Mouse (Mus musculus) liver, adult 2 months (tissue): ENCODE measurements at regions not wholly inside any gene's neighbourhood (a gene's known extent, or its start where the extent isn't known, plus 50 kb on each side); places are given as distances from the start of the nearest gene placed in this dataset.

ENCODE experiments used
- DNase-seq: peaks from one replicate; pipeline ENCODE4 v3.0.0-alpha.2; 2011; ENCODE audit warnings: low read depth, low spot score; ENCODE audit errors: extremely low read depth
- H3K27ac ChIP-seq: fragments of 200-500 bp; replicated peaks from 2 replicates; pipeline ENCODE4 v1.5.1; 2012; ENCODE audit warnings: low read depth, mild to moderate bottlenecking, control low read depth, inconsistent platforms, low read length; ENCODE audit not compliant: insufficient read depth
- H3K27me3 ChIP-seq: fragments of 200-500 bp; 2 replicates; pipeline ENCODE4 v1.6.1; 2012; ENCODE audit warnings: mild to moderate bottlenecking, moderate library complexity, low read length, inconsistent platforms; ENCODE audit not compliant: control insufficient read depth, insufficient read depth
- H3K36me3 ChIP-seq: fragments of 200-500 bp; 2 replicates; pipeline ENCODE4 v1.6.1; 2012; ENCODE audit warnings: low read length, inconsistent platforms; ENCODE audit not compliant: control insufficient read depth, insufficient read depth
- H3K4me1 ChIP-seq: fragments of 200-500 bp; 2 replicates; pipeline ENCODE4 v1.6.1; 2011; ENCODE audit warnings: low read length; ENCODE audit not compliant: control insufficient read depth, insufficient read depth
- H3K4me3 ChIP-seq: fragments of 200-500 bp; 2 replicates; pipeline ENCODE4 v1.5.1; 2011; ENCODE audit warnings: low read depth, mild to moderate bottlenecking, control low read depth, low read length, moderate library complexity; ENCODE audit not compliant: insufficient read depth
- H3K79me2 ChIP-seq: fragments of 200-500 bp; 2 replicates; pipeline ENCODE4 v1.6.1; 2012; ENCODE audit warnings: inconsistent platforms, mild to moderate bottlenecking, low read length, moderate library complexity; ENCODE audit not compliant: control insufficient read depth, insufficient read depth
- H3K9ac ChIP-seq: fragments of 200-500 bp; 2 replicates; pipeline ENCODE4 v1.6.1; 2012; ENCODE audit warnings: low read depth, mild to moderate bottlenecking, control low read depth, inconsistent platforms, low read length
- CTCF ChIP-seq: fragments of 200-500 bp; IDR thresholded peaks from 2 replicates; pipeline ENCODE4 v1.5.1; 2011; ENCODE audit warnings: low read depth, low read length, control low read depth
- POLR2A ChIP-seq: fragments of 200-500 bp; IDR thresholded peaks from 2 replicates; pipeline ENCODE4 v1.6.1; 2011; ENCODE audit warnings: low read length, control low read depth; ENCODE audit not compliant: insufficient read depth; ENCODE audit errors: extremely low read depth
- WGBS: fragments of 180-500 bp; shearing (Covaris S2); methylation state at CpG from one replicate; pipeline ENCODE4 v1.1.7; 2018; 5-methylcytosine and 5-hydroxymethylcytosine counted together

GRCm38 (mm10) chr3:128337508-128337907, 441.4 kb upstream of the Fam241a start:
- Histone ChIP-seq H3K27ac (no peak overlapping the region), H3K4me1 (no peaks in the 10 kb centered on the region), H3K79me2 (no peaks in the 10 kb centered on the region), H3K4me3 (no peak overlapping the region), H3K27me3 (no peaks in the 10 kb centered on the region), H3K36me3 (no peaks in the 10 kb centered on the region), H3K9ac (no peak overlapping the region)
- 60% methylated on average over 2 of the region's 2 CpGs for WGBS
- no peak for DNase-seq
- TF ChIP-seq CTCF, result no peak
- TF ChIP-seq POLR2A, result no peak

- DNase-seq, result peak; percentile 73
- H3K9ac ChIP-seq, result no peak overlapping the region
- WGBS, result 22% methylated on average over 5 of the region's 5 CpGs
- H3K27me3 ChIP-seq, result no peaks in the 10 kb centered on the region
- no peaks in the 10 kb centered on the region for H3K36me3 ChIP-seq
- H3K27ac ChIP-seq, result no peak overlapping the region
- H3K79me2 ChIP-seq, result no peaks in the 10 kb centered on the region
- H3K4me3 ChIP-seq, result no peak overlapping the region
- H3K4me1 ChIP-seq, result no peaks in the 10 kb centered on the region
- peak; percentile 70 for TF ChIP-seq CTCF
- TF ChIP-seq POLR2A, result no peak
Measured at GRCm38 (mm10) chr3:128337031-128337430, 440.9 kb upstream of the Fam241a start.

GRCm38 (mm10) chr3:128327677-128328076, 431.6 kb upstream of the Fam241a start:
- WGBS, result 74% methylated on average over 5 of the region's 5 CpGs
- DNase-seq, result no peak
- Histone ChIP-seq H3K36me3 (no peaks in the 10 kb centered on the region), H3K27me3 (no peaks in the 10 kb centered on the region), H3K4me1 (no peaks in the 10 kb centered on the region), H3K27ac (no peak overlapping the region), H3K79me2 (no peaks in the 10 kb centered on the region), H3K9ac (no peak overlapping the region), H3K4me3 (no peak overlapping the region)
- TF ChIP-seq POLR2A, result no peak
- no peak for TF ChIP-seq CTCF

GRCm38 (mm10) chr3:128301312-128301711, 405.2 kb upstream of the Fam241a start:
- Histone ChIP-seq H3K27me3 (no peaks in the 10 kb centered on the region), H3K4me1 (no peaks in the 10 kb centered on the region), H3K9ac (no peak overlapping the region), H3K79me2 (no peaks in the 10 kb centered on the region), H3K4me3 (no peak overlapping the region), H3K36me3 (no peaks in the 10 kb centered on the region), H3K27ac (no peak overlapping the region)
- TF ChIP-seq POLR2A (no peak), CTCF (no peak)
- DNase-seq, result no peak
- 88% methylated on average over 4 of the region's 4 CpGs for WGBS

GRCm38 (mm10) chr3:128298110-128298509, 402.0 kb upstream of the Fam241a start:
- TF ChIP-seq POLR2A, result no peak
- no peak for TF ChIP-seq CTCF
- no peaks in the 10 kb centered on the region for H3K27me3 ChIP-seq
- DNase-seq, result no peak
- no peak overlapping the region for H3K9ac ChIP-seq
- no peaks in the 10 kb centered on the region for H3K36me3 ChIP-seq
- H3K27ac ChIP-seq, result no peak overlapping the region
- no peaks in the 10 kb centered on the region for H3K79me2 ChIP-seq
- no peaks in the 10 kb centered on the region for H3K4me1 ChIP-seq
- WGBS, result 73% methylated on average over 9 of the region's 9 CpGs
- no peak overlapping the region for H3K4me3 ChIP-seq

GRCm38 (mm10) chr3:128287846-128288245, 391.7 kb upstream of the Fam241a start:
- peak; percentile 50 for DNase-seq
- no peaks in the 10 kb centered on the region for H3K4me1 ChIP-seq
- no peaks in the 10 kb centered on the region for H3K79me2 ChIP-seq
- no peak for TF ChIP-seq CTCF
- no peak for TF ChIP-seq POLR2A
- no peak overlapping the region for H3K9ac ChIP-seq
- H3K27me3 ChIP-seq, result no peaks in the 10 kb centered on the region
- H3K27ac ChIP-seq, result no peak overlapping the region
- WGBS, result 65% methylated on average over 4 of the region's 4 CpGs
- H3K36me3 ChIP-seq, result no peaks in the 10 kb centered on the region
- no peak overlapping the region for H3K4me3 ChIP-seq
